Mouse (Mus musculus): Measurements from ENCODE around the gene Zc3hav1l. TPM values are rescaled to one million over a fixed set of nuclear protein-coding genes. Genes with fewer than 3 reads are reported as not detected.

The Zc3hav1l gene
- polyA plus RNA-seq, 1 experiment from 2014 or later, result 15.7 TPM

GRCm38 (mm10) chr6:38263393-38264159, 35.5 kb downstream of the Zc3hav1l start:
- no peaks in the 10 kb centered on the region for H3K9me3 ChIP-seq
- H3K4me3 ChIP-seq (replicated peaks), result no peak overlapping the region
- H3K4me2 ChIP-seq, result no peak overlapping the region
- no peaks in the 10 kb centered on the region for H3K4me1 ChIP-seq (replicated peaks)
- no peaks in the 10 kb centered on the region for H3K27me3 ChIP-seq
- no peak overlapping the region for H3K27ac ChIP-seq
- no peak overlapping the region for H3K9ac ChIP-seq (replicated peaks)
- H3K36me3 ChIP-seq, result no peaks in the 10 kb centered on the region
- 84% methylated on average over 5 of the region's 5 CpGs for WGBS
- no peak for ATAC-seq (ENCODE audit: insufficient number of reproducible peaks, insufficient read depth, low FRiP score, low TSS enrichment, low read depth)

- 67% methylated on average over 4 of the region's 4 CpGs for WGBS
- no peak for ATAC-seq (ENCODE audit: insufficient number of reproducible peaks, insufficient read depth, low FRiP score, low TSS enrichment, low read depth)
- Histone ChIP-seq H3K4me2 (no peak overlapping the region), H3K9me3 (no peaks in the 10 kb centered on the region), H3K36me3 (no peaks in the 10 kb centered on the region), H3K27me3 (no peaks in the 10 kb centered on the region), H3K4me3 (replicated peaks) (no peak overlapping the region), H3K9ac (replicated peaks) (no peak overlapping the region), H3K27ac (no peak overlapping the region), H3K4me1 (replicated peaks) (no peaks in the 10 kb centered on the region)
These were observed 37.2 kb downstream of the Zc3hav1l start for GRCm38 (mm10) chr6:38261877-38262276.

GRCm38 (mm10) chr6:38257506-38257905, 41.6 kb downstream of the Zc3hav1l start:
- H3K4me3 ChIP-seq (replicated peaks), result no peak overlapping the region
- H3K4me1 ChIP-seq (replicated peaks), result peaks cover 6% of the 10 kb centered on the region
- H3K27ac ChIP-seq, result no peak overlapping the region
- no peak for ATAC-seq (ENCODE audit: insufficient number of reproducible peaks, insufficient read depth, low FRiP score, low TSS enrichment, low read depth)
- H3K36me3 ChIP-seq, result no peaks in the 10 kb centered on the region
- 88% methylated on average over 8 of the region's 8 CpGs for WGBS
- H3K4me2 ChIP-seq, result no peak overlapping the region
- H3K9ac ChIP-seq (replicated peaks), result no peak overlapping the region
- H3K27me3 ChIP-seq, result no peaks in the 10 kb centered on the region
- no peaks in the 10 kb centered on the region for H3K9me3 ChIP-seq

- Histone ChIP-seq H3K9me3 (no peaks in the 10 kb centered on the region), H3K4me1 (replicated peaks) (peaks cover 13% of the 10 kb centered on the region), H3K36me3 (no peaks in the 10 kb centered on the region), H3K4me2 (no peak overlapping the region), H3K27ac (no peak overlapping the region), H3K9ac (replicated peaks) (no peak overlapping the region), H3K4me3 (replicated peaks) (no peak overlapping the region), H3K27me3 (no peaks in the 10 kb centered on the region)
- WGBS, result 96% methylated on average over 4 of the region's 4 CpGs
- no peak for ATAC-seq (ENCODE audit: insufficient number of reproducible peaks, insufficient read depth, low FRiP score, low TSS enrichment, low read depth)
These were observed 42.3 kb downstream of the Zc3hav1l start for GRCm38 (mm10) chr6:38256793-38257192.

- H3K9ac ChIP-seq (replicated peaks), result no peak overlapping the region
- H3K27me3 ChIP-seq, result no peaks in the 10 kb centered on the region
- no peak overlapping the region for H3K4me3 ChIP-seq (replicated peaks)
- H3K36me3 ChIP-seq, result no peaks in the 10 kb centered on the region
- H3K4me1 ChIP-seq (replicated peaks), result peaks cover 23% of the 10 kb centered on the region
- ATAC-seq (ENCODE audit: insufficient number of reproducible peaks, insufficient read depth, low FRiP score, low TSS enrichment, low read depth), result no peak
- WGBS, result 64% methylated on average over 2 of the region's 2 CpGs
- no peak overlapping the region for H3K27ac ChIP-seq
- no peak overlapping the region for H3K4me2 ChIP-seq
- no peaks in the 10 kb centered on the region for H3K9me3 ChIP-seq
These were observed 43.3 kb downstream of the Zc3hav1l start for GRCm38 (mm10) chr6:38255794-38256193.

GRCm38 (mm10) chr6:38253736-38254641, 45.1 kb downstream of the Zc3hav1l start, which contains the start of gene D630045J12Rik:
Gene D630045J12Rik, minus strand, starts transcription at chr6:38254009.
- Histone ChIP-seq H3K4me3 (replicated peaks) (peak within 1 kb of the TSS; percentile 92), H3K27me3 (no peaks in the 10 kb centered on the region), H3K36me3 (no peaks in the 10 kb centered on the region), H3K4me2 (peak within 1 kb of the TSS; percentile 76), H3K4me1 (replicated peaks) (peaks cover 27% of the 10 kb centered on the region), H3K9ac (replicated peaks) (peak within 1 kb of the TSS; percentile 96), H3K27ac (peak within 1 kb of the TSS; percentile 88), H3K9me3 (no peaks in the 10 kb centered on the region)
- under 1% methylated on average over 106 of the region's 118 CpGs for WGBS
- ATAC-seq (ENCODE audit: insufficient number of reproducible peaks, insufficient read depth, low FRiP score, low TSS enrichment, low read depth), result peak; percentile 90

- 4% methylated on average over 19 of the region's 19 CpGs for WGBS
- Histone ChIP-seq H3K27me3 (no peaks in the 10 kb centered on the region), H3K27ac (peak overlapping the region; percentile 88), H3K9me3 (no peaks in the 10 kb centered on the region), H3K4me3 (replicated peaks) (peak overlapping the region; percentile 92), H3K9ac (replicated peaks) (peak overlapping the region; percentile 96), H3K4me2 (peak overlapping the region; percentile 76), H3K36me3 (no peaks in the 10 kb centered on the region), H3K4me1 (replicated peaks) (peaks cover 33% of the 10 kb centered on the region)
- ATAC-seq (ENCODE audit: insufficient number of reproducible peaks, insufficient read depth, low FRiP score, low TSS enrichment, low read depth), result no peak
These were observed 46.0 kb downstream of the Zc3hav1l start for GRCm38 (mm10) chr6:38252766-38253735.

- Histone ChIP-seq H3K9me3 (no peaks in the 10 kb centered on the region), H3K4me1 (replicated peaks) (peaks cover 36% of the 10 kb centered on the region), H3K27ac (no peak overlapping the region), H3K4me2 (peak overlapping the region; percentile 76), H3K27me3 (no peaks in the 10 kb centered on the region), H3K4me3 (replicated peaks) (peak overlapping the region; percentile 92), H3K36me3 (no peaks in the 10 kb centered on the region), H3K9ac (replicated peaks) (peak overlapping the region; percentile 96; the same call in 1 of the 2 replicates)
- WGBS, result 46% methylated on average over 10 of the region's 10 CpGs
- ATAC-seq (ENCODE audit: insufficient number of reproducible peaks, insufficient read depth, low FRiP score, low TSS enrichment, low read depth), result no peak
These were observed 46.9 kb downstream of the Zc3hav1l start for GRCm38 (mm10) chr6:38252139-38252538.

GRCm38 (mm10) chr6:38251464-38251863, 47.6 kb downstream of the Zc3hav1l start:
- peaks cover 36% of the 10 kb centered on the region for H3K4me1 ChIP-seq (replicated peaks)
- no peak for ATAC-seq (ENCODE audit: insufficient number of reproducible peaks, insufficient read depth, low FRiP score, low TSS enrichment, low read depth)
- WGBS, result 58% methylated on average over 4 of the region's 4 CpGs
- no peaks in the 10 kb centered on the region for H3K36me3 ChIP-seq
- H3K4me3 ChIP-seq (replicated peaks), result no peak overlapping the region
- H3K27ac ChIP-seq, result no peak overlapping the region
- H3K9me3 ChIP-seq, result no peaks in the 10 kb centered on the region
- no peaks in the 10 kb centered on the region for H3K27me3 ChIP-seq
- H3K9ac ChIP-seq (replicated peaks), result 0 out of 2 replicates have a peak overlapping the region, but pooled peaks have one; percentile 9
- H3K4me2 ChIP-seq, result peak overlapping the region; percentile 76

GRCm38 (mm10) chr6:38247362-38247761, 51.7 kb downstream of the Zc3hav1l start:
- no peak for ATAC-seq (ENCODE audit: insufficient number of reproducible peaks, insufficient read depth, low FRiP score, low TSS enrichment, low read depth)
- H3K27ac ChIP-seq, result no peak overlapping the region
- WGBS, result 90% methylated on average over 4 of the region's 4 CpGs
- peaks cover 60% of the 10 kb centered on the region for H3K4me1 ChIP-seq (replicated peaks)
- no peaks in the 10 kb centered on the region for H3K27me3 ChIP-seq
- H3K4me3 ChIP-seq (replicated peaks), result no peak overlapping the region
- no peaks in the 10 kb centered on the region for H3K9me3 ChIP-seq
- H3K4me2 ChIP-seq, result no peak overlapping the region
- no peak overlapping the region for H3K9ac ChIP-seq (replicated peaks)
- no peaks in the 10 kb centered on the region for H3K36me3 ChIP-seq

Data from limb, embryonic 12.5 days (tissue).